Mouse (Mus musculus) limb, embryonic 14.5 days (tissue): Measurements from ENCODE around the gene Grid1. TPM values are rescaled to one million over a fixed set of nuclear protein-coding genes. Genes with fewer than 3 reads are reported as not detected.

ENCODE experiments used
- ATAC-seq: fragments of 200-750 bp; cut with Nextera tagmentation; 2 replicates; pipeline ENCODE4 v1.8.0; 2017; ENCODE audit warnings: low read depth, moderate number of reproducible peaks, moderate TSS enrichment; ENCODE audit not compliant: low FRiP score
- DNase-seq: peaks from one replicate; pipeline ENCODE4 v3.0.0-alpha.2; 2015; ENCODE audit warnings: low spot score
- H3K27ac ChIP-seq: fragments of 300-500 bp; sonication (generic); replicated peaks from 2 replicates; pipeline ENCODE4 v1.5.1; 2014; ENCODE audit warnings: low read depth, mild to moderate bottlenecking, low read length, moderate library complexity, mixed read lengths
- H3K27me3 ChIP-seq: fragments of 300-500 bp; sonication (generic); 2 replicates; pipeline ENCODE4 v1.6.1; 2014; ENCODE audit warnings: low read length, mixed read lengths; ENCODE audit not compliant: control insufficient read depth, insufficient read depth
- H3K36me3 ChIP-seq: fragments of 300-500 bp; sonication (generic); 2 replicates; pipeline ENCODE4 v1.6.1; 2014; ENCODE audit warnings: mild to moderate bottlenecking, low read length, moderate library complexity, mixed read lengths; ENCODE audit not compliant: control insufficient read depth, insufficient read depth
- H3K4me1 ChIP-seq: fragments of 300-500 bp; sonication (generic); 2 replicates; pipeline ENCODE4 v1.6.1; 2014; ENCODE audit warnings: antibody characterized with exemption, low read length, mixed read lengths; ENCODE audit not compliant: control insufficient read depth, insufficient read depth
- H3K4me2 ChIP-seq: fragments of 300-500 bp; sonication (generic); replicated peaks from 2 replicates; pipeline ENCODE4 v1.6.1; 2014; ENCODE audit warnings: low read depth, mild to moderate bottlenecking, low read length, moderate library complexity; ENCODE audit not compliant: severe bottlenecking
- H3K4me3 ChIP-seq: fragments of 300-500 bp; sonication (generic); replicated peaks from 2 replicates; pipeline ENCODE4 v1.5.1; 2014; ENCODE audit warnings: low read length
- H3K9ac ChIP-seq: fragments of 300-500 bp; sonication (generic); 2 replicates; pipeline ENCODE4 v1.6.1; 2014; ENCODE audit warnings: mild to moderate bottlenecking, low read depth, low read length, moderate library complexity; ENCODE audit not compliant: severe bottlenecking
- H3K9me3 ChIP-seq: fragments of 300-500 bp; sonication (generic); 2 replicates; pipeline ENCODE4 v1.6.1; 2016; ENCODE audit warnings: low read length; ENCODE audit not compliant: control insufficient read depth
- POLR2A ChIP-seq: fragments of 200-500 bp; IDR thresholded peaks from 2 replicates; pipeline ENCODE4 v1.8.0; 2012; ENCODE audit warnings: inconsistent platforms, mild to moderate bottlenecking, moderate library complexity, borderline replicate concordance; ENCODE audit not compliant: insufficient read depth, insufficient read length; ENCODE audit errors: extremely low read depth
- WGBS: fragments of 180-500 bp; shearing (Covaris S2); extraction: QIAGEN DNeasy Blood & Tissue Kit; methylation state at CpG from one replicate; pipeline ENCODE4 v1.1.7; 2014; 5-methylcytosine and 5-hydroxymethylcytosine counted together
- polyA plus RNA-seq, 2 experiments: library from polyadenylated mRNA; depleted of rRNA in 1 of 2; stranded (reverse) in 1 of 2; unstranded in 1 of 2; fragments of >200 nt; fragmentation: Nextera tagmentation in 1 of 2; extraction: Ambion mirVana in 1 of 2; gene quantifications; 2 replicates each; pipeline versions ENCODE4 v1.2.1 to v1.2.3; 2012 to 2014

Grid1 gene
- polyA plus RNA-seq, 2 experiments, result 0.87 to 2.0 TPM

DNA sequence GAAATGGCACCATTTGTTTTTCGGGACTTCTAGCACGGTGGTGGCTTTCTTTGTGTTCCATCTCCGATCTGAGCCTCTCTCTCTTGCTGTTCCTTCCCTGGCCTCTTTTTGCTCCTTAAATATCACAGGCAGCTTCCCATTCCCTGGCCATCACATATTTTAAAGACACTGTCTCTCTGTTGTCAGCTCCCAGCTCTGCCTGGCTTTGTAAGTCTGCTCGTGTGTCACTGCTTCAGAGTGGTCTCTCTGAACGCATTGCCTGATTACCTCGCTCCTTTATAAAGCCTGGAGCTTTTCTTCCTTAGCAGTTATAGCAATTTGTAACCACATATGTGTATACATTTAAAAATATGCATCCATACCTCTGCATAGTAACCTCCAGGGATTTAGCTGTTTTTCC lies 648.3 kb downstream of the Grid1 start:
- no peaks in the 10 kb centered on the region for H3K27me3 ChIP-seq
- H3K4me2 ChIP-seq, result no peak overlapping the region
- no peaks in the 10 kb centered on the region for H3K4me1 ChIP-seq
- H3K4me3 ChIP-seq, result no peak overlapping the region
- H3K27ac ChIP-seq, result no peak overlapping the region
- peak; percentile 3 for DNase-seq
- ATAC-seq, result no peak
- no peaks in the 10 kb centered on the region for H3K9me3 ChIP-seq
- H3K36me3 ChIP-seq, result no peaks in the 10 kb centered on the region
- TF ChIP-seq POLR2A, result no peak
- H3K9ac ChIP-seq, result no peak overlapping the region
- WGBS, result 65% methylated on average over 6 of the region's 6 CpGs

DNA sequence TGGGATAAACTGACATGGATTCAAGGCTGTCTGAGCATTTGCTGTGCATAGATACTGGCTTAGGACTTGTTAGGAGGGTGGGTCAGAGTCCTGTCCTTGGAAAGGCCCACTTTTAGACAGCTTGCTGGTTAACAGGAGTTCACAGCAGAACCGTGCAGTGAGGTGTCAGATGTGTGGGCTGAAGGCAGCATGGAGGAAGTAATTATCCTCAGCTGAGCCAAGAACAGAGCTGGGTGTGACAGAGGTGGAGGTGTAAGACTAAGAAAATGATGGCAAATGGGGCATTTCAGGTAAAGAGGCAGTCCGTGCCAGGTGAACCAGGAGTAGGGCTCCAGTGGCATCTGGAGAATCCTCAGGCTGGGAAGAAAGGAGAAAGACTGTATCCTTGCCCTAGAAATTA lies 666.1 kb downstream of the Grid1 start:
- no peaks in the 10 kb centered on the region for H3K4me1 ChIP-seq
- no peak overlapping the region for H3K27ac ChIP-seq
- 52% methylated on average over 2 of the region's 2 CpGs for WGBS
- no peaks in the 10 kb centered on the region for H3K9me3 ChIP-seq
- H3K4me2 ChIP-seq, result no peak overlapping the region
- H3K36me3 ChIP-seq, result no peaks in the 10 kb centered on the region
- ATAC-seq (no peak), DNase-seq (no peak)
- TF ChIP-seq POLR2A, result no peak
- no peaks in the 10 kb centered on the region for H3K27me3 ChIP-seq
- no peak overlapping the region for H3K9ac ChIP-seq
- no peak overlapping the region for H3K4me3 ChIP-seq

DNA sequence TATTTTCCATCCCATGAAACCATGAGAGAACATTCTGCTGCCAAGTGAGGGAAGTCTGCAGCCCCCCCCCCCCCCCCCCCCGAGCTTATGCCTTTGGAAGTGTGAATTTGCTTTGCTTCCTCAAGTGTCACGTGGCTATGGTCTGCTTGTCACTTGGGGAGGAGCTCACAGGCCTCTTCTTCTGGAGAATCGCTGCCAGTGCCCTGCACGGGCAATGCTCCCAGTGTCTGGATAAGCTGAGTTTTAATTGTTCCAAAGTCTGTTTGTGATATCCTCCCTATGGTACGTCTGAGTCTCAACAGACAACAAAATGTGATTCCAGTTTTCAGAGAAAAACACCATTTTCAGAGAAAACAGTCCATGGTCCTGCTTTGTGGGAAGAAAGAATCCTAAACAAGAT lies 682.4 kb downstream of the Grid1 start:
- no peak for ATAC-seq
- DNase-seq, result no peak
- no peak for TF ChIP-seq POLR2A
- Histone ChIP-seq H3K27ac (no peak overlapping the region), H3K4me3 (no peak overlapping the region), H3K9ac (no peak overlapping the region), H3K9me3 (no peaks in the 10 kb centered on the region), H3K4me1 (no peaks in the 10 kb centered on the region), H3K4me2 (no peak overlapping the region), H3K36me3 (no peaks in the 10 kb centered on the region), H3K27me3 (no peaks in the 10 kb centered on the region)
- 55% methylated on average over 5 of the region's 5 CpGs for WGBS

DNA sequence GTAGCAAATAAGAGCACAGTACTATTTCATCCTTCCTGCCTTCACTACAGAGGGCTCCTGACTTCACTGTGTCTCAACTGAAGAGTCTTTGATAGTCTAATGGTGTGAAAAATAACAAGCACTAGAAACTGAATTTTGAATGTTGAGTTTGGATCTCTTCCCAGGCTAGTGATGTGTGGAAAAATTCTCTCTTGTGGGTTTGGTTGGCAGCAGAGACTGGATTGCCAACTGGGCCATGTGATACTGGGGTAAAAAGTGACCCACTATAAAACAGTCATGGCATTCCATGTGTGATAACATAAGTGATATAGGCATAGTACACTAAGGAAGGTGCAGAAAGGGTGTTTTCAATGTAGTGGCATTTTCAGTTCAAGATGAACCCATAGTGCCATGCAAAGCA lies 699.5 kb downstream of the Grid1 start:
- no peak for ATAC-seq

GRCm38 (mm10) chr14:35538835-35539234 lies 718.9 kb downstream of the Grid1 start:
- no peak overlapping the region for H3K4me2 ChIP-seq
- ATAC-seq (no peak), DNase-seq (no peak)
- H3K27me3 ChIP-seq, result no peaks in the 10 kb centered on the region
- H3K27ac ChIP-seq, result no peak overlapping the region
- WGBS, result 85% methylated on average over 3 of the region's 3 CpGs
- no peaks in the 10 kb centered on the region for H3K4me1 ChIP-seq
- TF ChIP-seq POLR2A, result no peak
- no peak overlapping the region for H3K4me3 ChIP-seq
- H3K9ac ChIP-seq, result no peak overlapping the region
- H3K9me3 ChIP-seq, result no peaks in the 10 kb centered on the region
- H3K36me3 ChIP-seq, result no peaks in the 10 kb centered on the region

More for the DNA sequence above, 699.5 kb downstream of the Grid1 start:
- Histone ChIP-seq H3K4me2 (no peak overlapping the region), H3K27me3 (no peaks in the 10 kb centered on the region), H3K27ac (no peak overlapping the region), H3K4me1 (no peaks in the 10 kb centered on the region), H3K36me3 (no peaks in the 10 kb centered on the region), H3K9me3 (no peaks in the 10 kb centered on the region), H3K9ac (no peak overlapping the region), H3K4me3 (no peak overlapping the region)
- no peak for TF ChIP-seq POLR2A
- DNase-seq, result no peak

- H3K27ac ChIP-seq, result no peak overlapping the region
Measured at GRCm38 (mm10) chr14:35541254-35541991, 721.5 kb downstream of the Grid1 start.

More at GRCm38 (mm10) chr14:35541254-35541991, 721.5 kb downstream of the Grid1 start:
- Histone ChIP-seq H3K9me3 (no peaks in the 10 kb centered on the region), H3K36me3 (no peaks in the 10 kb centered on the region), H3K9ac (no peak overlapping the region), H3K4me3 (no peak overlapping the region), H3K4me2 (no peak overlapping the region), H3K4me1 (no peaks in the 10 kb centered on the region), H3K27me3 (no peaks in the 10 kb centered on the region)
- no peak for TF ChIP-seq POLR2A
- ATAC-seq (no peak), DNase-seq (no peak)
- 51% methylated on average over 4 of the region's 4 CpGs for WGBS
